Mouse (Mus musculus): ENCODE data around the gene Ermard. TPM values are rescaled to one million over a fixed set of nuclear protein-coding genes. Genes with fewer than 3 reads are reported as not detected.
"Not testable (repeated sequence)": the region's sequence is repeated elsewhere in the genome, so short reads cannot be mapped to it uniquely, and the experiment has no call there.

The Ermard gene
- total RNA-seq (2014; rRNA removed) (53.6 and 59.1 TPM in 2 replicates), polyA plus RNA-seq (2012; rRNA removed) (15.4 and 24.9 TPM in 2 replicates)

DNA sequence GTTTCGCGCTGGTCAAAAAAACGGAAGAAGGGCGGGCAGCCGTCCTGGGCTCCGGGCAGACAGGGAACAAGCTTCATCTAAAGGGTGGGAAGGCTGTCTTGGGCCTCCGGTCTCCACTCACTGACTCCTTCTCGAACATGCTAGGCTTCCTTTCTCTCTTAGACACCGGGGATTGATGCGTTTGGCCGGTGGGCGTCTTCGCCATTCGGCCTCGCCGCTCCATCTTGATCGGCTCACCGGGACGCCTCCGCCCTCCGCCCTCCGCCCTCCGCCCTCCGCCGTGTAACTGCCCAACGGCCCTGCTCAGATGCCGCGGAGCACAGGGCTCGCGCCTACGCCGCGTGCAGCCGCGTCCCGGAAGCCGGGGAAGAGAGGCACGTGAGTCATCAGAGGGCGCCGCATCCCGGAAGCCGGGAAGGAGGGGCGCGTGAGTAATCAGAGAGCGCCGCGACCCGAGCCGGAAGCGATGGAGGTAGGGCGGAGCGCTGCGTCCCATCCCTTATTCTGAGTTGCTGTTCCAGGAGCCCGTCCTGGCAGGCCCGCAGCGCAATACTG, at the start of gene Ermard, which contains the start of the genes Tcte3 and Gm3448:
Gene Ermard (plus strand): TSS at position 34 of the 555 bp plus-strand sequence.
Gene Tcte3 (minus strand): TSS at position 314 of the 555 bp plus-strand sequence.
Gene Gm3448 (minus strand): TSS at position 363 of the 555 bp plus-strand sequence.
- H3K4me1 ChIP-seq (ENCODE audit: control insufficient read depth, insufficient read depth, low read length); H3K36me3 ChIP-seq (ENCODE audit: control insufficient read depth, insufficient read depth, low read length); H3K9ac ChIP-seq (ENCODE audit: low read depth, low read length); H3K27ac ChIP-seq (replicated peaks; ENCODE audit: insufficient read depth, low read depth, low read length); H3K79me2 ChIP-seq (ENCODE audit: control insufficient read depth, insufficient read depth, low read length); H3K4me3 ChIP-seq (ENCODE audit: insufficient read depth, low read depth, low read length); DNase-seq (ENCODE audit: extremely low read depth, low read depth, low spot score); H3K27me3 ChIP-seq (ENCODE audit: control insufficient read depth, insufficient read depth, low read length): not testable (repeated sequence)
- under 1% methylated on average over 26 of the region's 56 CpGs for WGBS

DNA sequence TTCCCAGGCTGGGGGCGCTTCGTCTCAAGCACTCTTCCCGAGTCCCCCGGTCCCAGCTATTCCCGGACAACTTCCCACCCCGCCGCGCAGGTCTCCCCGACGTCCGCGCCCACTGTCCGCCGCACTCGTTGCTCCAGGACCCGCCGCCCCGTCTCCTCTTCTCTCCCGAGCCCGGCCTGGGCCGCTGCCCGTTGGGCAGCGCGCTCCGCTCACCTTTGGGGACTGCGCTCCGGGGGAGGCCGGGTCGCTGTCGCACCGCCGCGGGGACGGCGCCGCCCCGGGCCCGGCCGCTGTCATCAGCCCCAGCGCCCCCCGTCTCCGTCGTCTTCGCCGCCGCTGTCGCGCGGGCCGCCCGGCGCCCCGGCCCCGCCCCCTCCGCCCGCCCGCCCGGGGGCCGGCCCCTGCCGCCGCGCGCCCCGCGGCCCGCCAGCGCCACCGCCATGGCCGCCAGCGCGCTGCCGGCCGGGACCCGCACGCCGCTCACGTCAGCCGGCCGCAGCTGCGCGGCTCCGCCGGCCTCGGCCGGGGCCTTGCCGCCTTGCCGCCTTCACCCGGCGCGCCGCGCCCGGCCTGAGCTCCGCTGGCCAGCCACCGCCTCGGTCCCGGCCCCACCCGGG, 48.4 kb upstream of the Ermard start:
- H3K27me3 ChIP-seq (ENCODE audit: control insufficient read depth, insufficient read depth, low read length); H3K4me1 ChIP-seq (ENCODE audit: control insufficient read depth, insufficient read depth, low read length): not testable (repeated sequence)
- WGBS = no CpG with 5 or more reads among the region's 98 CpGs

DNA sequence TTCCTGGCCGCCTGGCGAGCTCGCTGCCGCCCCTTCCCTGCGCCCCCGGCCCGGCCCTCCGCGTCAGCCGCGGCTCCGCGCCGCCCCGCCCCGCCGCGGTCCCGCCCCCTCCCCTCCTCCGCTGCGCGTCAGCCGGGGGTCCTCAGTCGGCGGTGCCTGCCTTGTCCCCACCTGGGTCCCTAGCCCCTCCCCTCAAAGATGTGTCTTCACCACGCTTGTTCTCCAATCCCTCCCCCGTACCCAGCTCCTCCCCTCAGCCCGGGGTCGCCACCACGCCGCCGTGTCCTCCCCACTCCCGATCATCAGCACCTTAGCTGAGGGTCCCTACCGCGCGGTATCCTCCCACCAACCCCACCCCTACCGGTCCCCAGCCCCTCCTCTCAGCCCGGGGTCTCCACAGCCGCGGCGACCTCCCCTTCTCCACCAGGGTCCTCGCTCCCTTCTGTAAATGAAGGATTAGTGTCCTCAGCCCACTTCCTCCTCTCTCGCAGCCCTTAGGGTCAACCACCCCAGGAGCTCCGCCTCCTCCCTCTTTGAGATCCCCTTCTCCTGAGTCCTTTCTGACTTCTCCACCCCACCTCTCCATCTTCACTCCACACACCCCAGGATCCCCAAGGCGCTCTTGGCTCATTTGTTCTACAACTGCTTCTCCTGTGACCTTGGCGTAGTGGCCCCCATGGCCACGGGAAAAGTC, 47.7 kb upstream of the Ermard start:
- not testable (repeated sequence) for H3K36me3 ChIP-seq (ENCODE audit: control insufficient read depth, insufficient read depth, low read length); DNase-seq (ENCODE audit: extremely low read depth, low read depth, low spot score); H3K79me2 ChIP-seq (ENCODE audit: control insufficient read depth, insufficient read depth, low read length); H3K27ac ChIP-seq (replicated peaks; ENCODE audit: insufficient read depth, low read depth, low read length); H3K4me3 ChIP-seq (ENCODE audit: insufficient read depth, low read depth, low read length); H3K4me1 ChIP-seq (ENCODE audit: control insufficient read depth, insufficient read depth, low read length); H3K9ac ChIP-seq (ENCODE audit: low read depth, low read length); H3K27me3 ChIP-seq (ENCODE audit: control insufficient read depth, insufficient read depth, low read length)
- WGBS = no CpG with 5 or more reads among the region's 47 CpGs

More for the DNA sequence above, 48.4 kb upstream of the Ermard start:
- H3K4me3 ChIP-seq (ENCODE audit: insufficient read depth, low read depth, low read length); DNase-seq (ENCODE audit: extremely low read depth, low read depth, low spot score); H3K79me2 ChIP-seq (ENCODE audit: control insufficient read depth, insufficient read depth, low read length); H3K27ac ChIP-seq (replicated peaks; ENCODE audit: insufficient read depth, low read depth, low read length); H3K9ac ChIP-seq (ENCODE audit: low read depth, low read length); H3K36me3 ChIP-seq (ENCODE audit: control insufficient read depth, insufficient read depth, low read length): not testable (repeated sequence)

DNA sequence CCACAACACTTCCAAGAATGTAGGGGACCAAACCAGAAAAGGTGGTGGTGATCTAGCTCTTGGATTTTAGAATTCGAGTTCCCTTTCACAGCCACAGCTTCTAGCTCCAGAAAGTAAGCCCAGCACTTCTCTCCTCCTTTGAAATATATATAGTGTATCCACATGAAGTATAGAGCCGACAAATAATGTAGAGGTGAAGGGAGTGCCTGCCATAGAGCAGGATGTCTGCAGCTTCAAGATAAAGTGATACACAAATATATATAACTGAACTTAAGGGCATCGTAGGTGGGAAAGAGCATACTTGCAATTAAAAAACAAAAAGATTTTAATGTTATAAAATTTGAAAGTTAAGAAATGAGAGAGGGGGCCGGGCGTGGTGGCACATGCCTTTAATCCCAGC, 46.9 kb upstream of the Ermard start:
- not testable (repeated sequence) for H3K36me3 ChIP-seq (ENCODE audit: control insufficient read depth, insufficient read depth, low read length)
- no CpG with 5 or more reads among the region's 5 CpGs for WGBS

DNA sequence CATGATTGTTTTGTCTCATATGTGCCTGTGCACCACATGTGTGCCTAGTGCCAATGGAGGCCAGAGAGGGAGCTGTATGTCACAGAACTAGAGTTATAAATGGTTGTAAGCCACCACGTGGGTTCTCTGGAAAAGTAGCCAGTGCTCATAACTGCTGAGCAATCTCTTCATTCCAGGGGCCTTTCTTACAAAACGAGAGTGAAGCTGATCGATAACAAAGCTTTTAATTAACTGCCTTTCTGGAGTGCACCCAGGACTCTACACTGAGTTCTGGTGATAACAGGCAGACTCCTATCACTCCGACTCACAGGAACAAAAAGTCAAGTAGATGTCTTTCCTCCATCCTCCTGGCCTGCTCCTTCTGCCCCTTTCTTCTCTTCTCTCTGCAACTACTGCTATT, 41.0 kb upstream of the Ermard start:
- no CpG with 5 or more reads among the region's 4 CpGs for WGBS
- not testable (repeated sequence) for H3K27me3 ChIP-seq (ENCODE audit: control insufficient read depth, insufficient read depth, low read length); H3K27ac ChIP-seq (replicated peaks; ENCODE audit: insufficient read depth, low read depth, low read length); DNase-seq (ENCODE audit: extremely low read depth, low read depth, low spot score); H3K36me3 ChIP-seq (ENCODE audit: control insufficient read depth, insufficient read depth, low read length); H3K4me1 ChIP-seq (ENCODE audit: control insufficient read depth, insufficient read depth, low read length); H3K9ac ChIP-seq (ENCODE audit: low read depth, low read length); H3K4me3 ChIP-seq (ENCODE audit: insufficient read depth, low read depth, low read length); H3K79me2 ChIP-seq (ENCODE audit: control insufficient read depth, insufficient read depth, low read length)

More for the DNA sequence above, 46.9 kb upstream of the Ermard start:
- H3K27me3 ChIP-seq (ENCODE audit: control insufficient read depth, insufficient read depth, low read length); H3K79me2 ChIP-seq (ENCODE audit: control insufficient read depth, insufficient read depth, low read length); H3K4me1 ChIP-seq (ENCODE audit: control insufficient read depth, insufficient read depth, low read length); H3K9ac ChIP-seq (ENCODE audit: low read depth, low read length); H3K4me3 ChIP-seq (ENCODE audit: insufficient read depth, low read depth, low read length); H3K27ac ChIP-seq (replicated peaks; ENCODE audit: insufficient read depth, low read depth, low read length); DNase-seq (ENCODE audit: extremely low read depth, low read depth, low spot score): not testable (repeated sequence)

DNA sequence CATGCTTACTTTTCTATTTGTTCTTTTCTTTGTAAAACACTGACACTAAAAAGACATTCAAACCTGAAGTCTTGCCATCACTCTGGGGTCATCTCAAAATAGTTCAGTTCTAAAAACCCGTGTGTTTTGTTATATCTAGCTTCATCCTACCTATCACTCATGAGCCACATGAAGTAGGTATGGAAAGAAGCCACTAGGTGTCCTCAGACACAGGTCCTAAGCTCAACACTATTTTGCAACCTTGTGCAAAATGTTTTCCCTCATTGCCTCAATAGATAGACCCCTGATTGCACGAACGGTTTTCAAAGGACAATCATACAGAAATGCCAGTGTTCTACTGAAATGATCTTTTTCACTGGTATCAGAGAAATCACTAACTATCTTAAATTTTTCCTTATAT, 31.9 kb upstream of the Ermard start:
- H3K27me3 ChIP-seq (ENCODE audit: control insufficient read depth, insufficient read depth, low read length); H3K36me3 ChIP-seq (ENCODE audit: control insufficient read depth, insufficient read depth, low read length); DNase-seq (ENCODE audit: extremely low read depth, low read depth, low spot score); H3K4me3 ChIP-seq (ENCODE audit: insufficient read depth, low read depth, low read length); H3K79me2 ChIP-seq (ENCODE audit: control insufficient read depth, insufficient read depth, low read length); H3K27ac ChIP-seq (replicated peaks; ENCODE audit: insufficient read depth, low read depth, low read length); H3K4me1 ChIP-seq (ENCODE audit: control insufficient read depth, insufficient read depth, low read length); H3K9ac ChIP-seq (ENCODE audit: low read depth, low read length): not testable (repeated sequence)
- no CpG with 5 or more reads among the region's 3 CpGs for WGBS

DNA sequence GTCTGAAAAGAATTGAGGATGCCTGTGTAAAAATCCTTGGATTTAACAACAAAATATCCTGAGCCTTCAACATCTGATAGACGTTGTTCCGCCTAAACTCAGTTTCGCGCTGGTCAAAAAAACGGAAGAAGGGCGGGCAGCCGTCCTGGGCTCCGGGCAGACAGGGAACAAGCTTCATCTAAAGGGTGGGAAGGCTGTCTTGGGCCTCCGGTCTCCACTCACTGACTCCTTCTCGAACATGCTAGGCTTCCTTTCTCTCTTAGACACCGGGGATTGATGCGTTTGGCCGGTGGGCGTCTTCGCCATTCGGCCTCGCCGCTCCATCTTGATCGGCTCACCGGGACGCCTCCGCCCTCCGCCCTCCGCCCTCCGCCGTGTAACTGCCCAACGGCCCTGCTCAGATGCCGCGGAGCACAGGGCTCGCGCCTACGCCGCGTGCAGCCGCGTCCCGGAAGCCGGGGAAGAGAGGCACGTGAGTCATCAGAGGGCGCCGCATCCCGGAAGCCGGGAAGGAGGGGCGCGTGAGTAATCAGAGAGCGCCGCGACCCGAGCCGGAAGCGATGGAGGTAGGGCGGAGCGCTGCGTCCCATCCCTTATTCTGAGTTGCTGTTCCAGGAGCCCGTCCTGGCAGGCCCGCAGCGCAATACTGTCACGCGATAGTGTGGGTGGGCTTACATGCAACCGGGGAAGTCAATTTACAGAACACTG, 31.1 kb upstream of the Ermard start, which contains the start of gene Gm3435:
Gene Gm3435 (plus strand): TSS at position 471 of the 708 bp plus-strand sequence.
- not testable (repeated sequence) for H3K4me3 ChIP-seq (ENCODE audit: insufficient read depth, low read depth, low read length); DNase-seq (ENCODE audit: extremely low read depth, low read depth, low spot score); H3K36me3 ChIP-seq (ENCODE audit: control insufficient read depth, insufficient read depth, low read length); H3K4me1 ChIP-seq (ENCODE audit: control insufficient read depth, insufficient read depth, low read length); H3K79me2 ChIP-seq (ENCODE audit: control insufficient read depth, insufficient read depth, low read length); H3K27me3 ChIP-seq (ENCODE audit: control insufficient read depth, insufficient read depth, low read length); H3K9ac ChIP-seq (ENCODE audit: low read depth, low read length); H3K27ac ChIP-seq (replicated peaks; ENCODE audit: insufficient read depth, low read depth, low read length)
- no CpG with 5 or more reads among the region's 60 CpGs for WGBS

DNA sequence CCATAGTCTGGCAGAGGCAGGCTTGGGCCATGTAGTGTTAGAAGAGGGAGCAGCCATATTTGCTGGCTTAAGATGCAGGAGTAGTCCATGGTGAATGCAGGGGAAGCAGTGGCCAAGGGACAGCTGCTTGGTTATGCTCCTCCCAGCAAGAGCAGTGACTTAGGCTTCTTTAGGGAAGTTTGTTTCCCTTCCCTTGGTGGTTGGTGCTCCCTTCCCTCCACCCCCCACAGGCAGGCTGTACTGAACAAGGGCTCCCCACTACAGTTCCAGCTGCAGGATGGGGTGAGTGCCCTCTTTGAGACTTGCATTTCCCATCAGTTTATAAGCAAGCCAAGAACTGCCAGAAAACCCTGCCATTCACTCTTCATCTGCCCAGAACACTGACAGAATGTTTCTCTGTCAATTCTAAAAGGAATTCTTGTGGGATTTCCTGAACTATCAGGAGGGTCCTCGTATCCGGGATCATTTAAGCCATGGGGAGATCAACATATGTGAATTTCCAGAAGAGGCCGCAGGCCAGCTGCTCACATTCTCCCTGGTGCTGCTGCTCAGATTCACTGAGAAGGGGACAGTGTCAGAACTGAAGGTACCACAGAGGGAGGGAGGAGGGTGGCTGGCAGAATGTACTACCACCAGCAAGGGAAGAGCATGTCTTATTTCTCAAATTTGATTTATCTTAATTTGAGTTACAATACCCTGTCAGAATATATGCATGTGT, 19.3 kb upstream of the Ermard start:
- H3K79me2 ChIP-seq (ENCODE audit: control insufficient read depth, insufficient read depth, low read length); H3K4me1 ChIP-seq (ENCODE audit: control insufficient read depth, insufficient read depth, low read length); H3K36me3 ChIP-seq (ENCODE audit: control insufficient read depth, insufficient read depth, low read length); H3K4me3 ChIP-seq (ENCODE audit: insufficient read depth, low read depth, low read length); H3K9ac ChIP-seq (ENCODE audit: low read depth, low read length); H3K27me3 ChIP-seq (ENCODE audit: control insufficient read depth, insufficient read depth, low read length): not testable (repeated sequence)
- H3K27ac ChIP-seq (replicated peaks; ENCODE audit: insufficient read depth, low read depth, low read length) = peak overlapping the region; percentile 74
- WGBS = 53% methylated on average over 3 of the region's 3 CpGs
- DNase-seq (ENCODE audit: extremely low read depth, low read depth, low spot score) = peak; percentile 36
